Comparison of ENCODE assay signal across 14 mouse cellular contexts in genomic region chr7:89853131-89853530, GRCm38 (mm10).
"Had no signal": no experiment of that assay in that cellular context is flagged by ENCODE, and none has a peak within 500 bp of the region (broad histone marks: within the 10 kb centered on the region; RNA-seq: fewer than 3 reads in every experiment).

No protein-coding gene starts in this region.

- DNase-seq: lung, adult 18-20 months; lung, embryonic 14.5 days; lung, postnatal 10 days; lung, postnatal 4 days; midbrain, embryonic 14.5 days; retina, postnatal 1 day; right cerebral cortex, adult 18-20 months; right cerebral cortex, postnatal 25 days; right cerebral cortex, postnatal 4 days; spleen, adult 18-20 months; thymus, adult 18-20 months; thymus, postnatal 14 days; thymus, postnatal 36 days had no signal

- ATAC-seq: midbrain, embryonic 16.5 days had no signal
